Mouse (Mus musculus) hindbrain, embryonic 16.5 days (tissue): ENCODE data around the gene Gja4. TPM values are rescaled to one million over a fixed set of nuclear protein-coding genes. Genes with fewer than 3 reads are reported as not detected.

ENCODE experiments used
- ATAC-seq: fragments of 200-750 bp; cut with Nextera tagmentation; 2 replicates; pipeline ENCODE4 v1.8.0; 2017; ENCODE audit warnings: moderate TSS enrichment, moderate library complexity
- H3K27ac ChIP-seq: fragments of 300-500 bp; sonication (generic); 2 replicates; pipeline ENCODE4 v1.5.1; 2014; ENCODE audit warnings: low read depth, mild to moderate bottlenecking, control low read depth, low read length, moderate library complexity
- H3K27me3 ChIP-seq: fragments of 300-500 bp; sonication (generic); replicated peaks from 2 replicates; pipeline ENCODE4 v1.6.1; 2014; ENCODE audit warnings: low read length; ENCODE audit not compliant: control insufficient read depth, insufficient read depth
- H3K36me3 ChIP-seq: fragments of 300-500 bp; sonication (generic); 2 replicates; pipeline ENCODE4 v1.6.1; 2014; ENCODE audit warnings: mild to moderate bottlenecking, low read length, moderate library complexity, mixed read lengths; ENCODE audit not compliant: control insufficient read depth, insufficient read depth
- H3K4me1 ChIP-seq: fragments of 300-500 bp; sonication (generic); 2 replicates; pipeline ENCODE4 v1.6.1; 2014; ENCODE audit warnings: low read depth, low read length; ENCODE audit not compliant: control insufficient read depth, insufficient read depth
- H3K4me2 ChIP-seq: fragments of 300-500 bp; sonication (generic); 2 replicates; pipeline ENCODE4 v1.6.1; 2014; ENCODE audit warnings: mild to moderate bottlenecking, low read length, control low read depth, moderate library complexity
- H3K4me3 ChIP-seq: fragments of 300-500 bp; sonication (generic); 2 replicates; pipeline ENCODE4 v1.5.1; 2014; ENCODE audit warnings: mild to moderate bottlenecking, low read length, control low read depth, moderate library complexity
- H3K9ac ChIP-seq: fragments of 300-500 bp; sonication (generic); 2 replicates; pipeline ENCODE4 v1.6.1; 2014; ENCODE audit warnings: low read depth, mild to moderate bottlenecking, control low read depth, low read length, moderate library complexity
- H3K9me3 ChIP-seq: fragments of 300-500 bp; sonication (generic); 2 replicates; pipeline ENCODE4 v1.6.1; 2014; ENCODE audit warnings: mild to moderate bottlenecking, low read length, moderate library complexity; ENCODE audit not compliant: control insufficient read depth
- WGBS: fragments of 180-500 bp; shearing (Covaris S2); extraction: QIAGEN DNeasy Blood & Tissue Kit; methylation state at CpG from one replicate; pipeline ENCODE4 v1.1.7; 2014; 5-methylcytosine and 5-hydroxymethylcytosine counted together
- polyA plus RNA-seq: library from polyadenylated mRNA; unstranded; fragments of >200 nt; fragmentation: Nextera tagmentation; extraction: Ambion mirVana; gene quantifications from 2 replicates; pipeline ENCODE4 v1.2.1, GENCODE M21; 2015

The Gja4 gene
- polyA plus RNA-seq, 1 experiment from 2014 or later: 20.4 TPM

DNA sequence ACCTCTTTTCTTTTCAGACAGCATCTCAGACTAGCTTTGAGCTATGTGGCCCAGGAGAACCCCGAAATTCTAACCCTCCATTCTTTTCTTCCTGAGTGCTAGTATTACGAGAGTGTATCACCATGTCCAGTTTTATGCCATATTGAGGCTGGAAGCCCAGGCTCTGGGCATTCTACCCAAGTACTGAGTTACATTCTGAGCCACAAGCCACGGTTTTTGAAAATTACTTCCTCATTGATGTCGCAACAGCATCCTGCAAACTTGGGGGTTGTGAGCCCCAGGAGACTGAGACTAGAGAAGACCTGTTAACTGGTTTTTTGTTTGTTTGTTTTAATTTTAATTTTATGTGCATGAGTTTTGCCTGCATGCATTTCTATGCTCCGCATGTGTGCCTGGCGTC is 13.9 kb upstream of the Gja4 start:
- Histone ChIP-seq H3K27me3 (peaks cover 14% of the 10 kb centered on the region), H3K36me3 (no peaks in the 10 kb centered on the region), H3K27ac (no peak overlapping the region), H3K4me1 (peaks cover 16% of the 10 kb centered on the region), H3K9ac (no peak overlapping the region), H3K4me3 (no peak overlapping the region), H3K9me3 (no peaks in the 10 kb centered on the region), H3K4me2 (no peak overlapping the region)
- WGBS: 82% methylated on average over 6 of the region's 6 CpGs
- no peak for ATAC-seq

DNA sequence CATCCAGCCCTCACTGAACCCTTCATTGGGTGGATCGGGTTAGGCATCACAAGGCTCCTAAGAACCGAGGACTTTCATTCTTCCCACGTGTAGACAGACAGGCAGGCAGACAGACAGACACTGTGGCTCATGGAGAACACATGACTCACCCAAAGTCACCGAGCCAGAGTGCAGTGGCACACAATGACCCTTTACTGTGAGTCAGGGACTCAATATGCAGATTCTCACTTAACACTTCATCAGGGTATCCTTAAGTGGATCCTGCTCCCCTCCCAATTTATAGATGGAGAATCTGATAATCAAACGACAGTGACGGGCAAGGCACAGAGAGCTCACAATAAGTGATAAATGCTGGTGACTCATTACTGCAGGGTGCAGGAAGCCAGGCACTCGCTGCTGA is 13.4 kb upstream of the Gja4 start:
- Histone ChIP-seq H3K4me2 (no peak overlapping the region), H3K9ac (no peak overlapping the region), H3K4me1 (peaks cover 16% of the 10 kb centered on the region), H3K36me3 (no peaks in the 10 kb centered on the region), H3K9me3 (no peaks in the 10 kb centered on the region), H3K27me3 (peaks cover 13% of the 10 kb centered on the region), H3K4me3 (no peak overlapping the region), H3K27ac (no peak overlapping the region)
- no peak for ATAC-seq
- WGBS: 64% methylated on average over 7 of the region's 7 CpGs

DNA sequence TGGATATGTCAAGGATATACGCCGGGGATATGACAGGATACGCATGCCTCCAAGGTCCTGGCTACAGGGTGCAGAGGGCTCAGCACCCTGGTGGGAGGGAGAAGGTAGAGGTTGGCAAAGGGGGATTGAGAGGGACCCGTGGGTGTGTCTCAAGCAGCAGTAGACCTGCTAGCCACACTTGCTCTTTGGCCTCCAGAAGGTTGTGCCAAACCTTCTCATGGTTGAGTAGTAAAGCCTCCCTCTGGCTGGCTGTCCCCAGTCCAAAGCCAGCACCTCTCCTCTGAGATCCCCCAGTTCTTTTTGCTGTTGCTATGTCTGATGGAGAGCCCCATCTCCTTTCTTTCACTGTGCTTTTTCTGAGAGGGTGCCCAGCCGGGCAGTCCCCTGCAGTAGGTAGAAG is 11.4 kb upstream of the Gja4 start:
- Histone ChIP-seq H3K27me3 (peaks cover 2% of the 10 kb centered on the region; the same call in 1 of the 2 replicates), H3K36me3 (no peaks in the 10 kb centered on the region), H3K9me3 (no peaks in the 10 kb centered on the region), H3K4me3 (no peak overlapping the region), H3K4me1 (peaks cover 7% of the 10 kb centered on the region), H3K27ac (no peak overlapping the region), H3K9ac (no peak overlapping the region), H3K4me2 (no peak overlapping the region)
- 0 out of 2 replicates have a peak, but pooled peaks have one; percentile 8 for ATAC-seq
- 83% methylated on average over 5 of the region's 5 CpGs for WGBS

DNA sequence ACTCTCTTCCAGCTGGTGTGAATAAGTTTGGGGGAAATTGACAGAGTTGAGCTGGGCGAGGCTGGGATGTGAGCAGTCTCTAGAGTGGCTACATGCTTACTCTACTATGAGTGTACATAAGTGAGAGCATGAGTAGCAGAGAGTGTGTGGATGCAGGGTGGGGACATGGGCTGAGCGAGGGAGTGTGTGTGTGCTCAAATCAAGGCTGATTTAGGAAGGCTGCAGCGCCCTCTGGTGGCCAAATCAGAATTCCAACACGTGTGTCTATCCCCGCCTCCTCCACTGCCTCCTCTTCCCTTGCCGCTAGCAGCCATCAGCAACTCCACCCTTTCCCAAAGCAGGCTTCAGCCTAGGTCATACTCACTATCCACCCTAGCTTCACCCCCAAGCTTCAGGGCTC is 10.9 kb upstream of the Gja4 start:
- peak; percentile 83 for ATAC-seq

DNA sequence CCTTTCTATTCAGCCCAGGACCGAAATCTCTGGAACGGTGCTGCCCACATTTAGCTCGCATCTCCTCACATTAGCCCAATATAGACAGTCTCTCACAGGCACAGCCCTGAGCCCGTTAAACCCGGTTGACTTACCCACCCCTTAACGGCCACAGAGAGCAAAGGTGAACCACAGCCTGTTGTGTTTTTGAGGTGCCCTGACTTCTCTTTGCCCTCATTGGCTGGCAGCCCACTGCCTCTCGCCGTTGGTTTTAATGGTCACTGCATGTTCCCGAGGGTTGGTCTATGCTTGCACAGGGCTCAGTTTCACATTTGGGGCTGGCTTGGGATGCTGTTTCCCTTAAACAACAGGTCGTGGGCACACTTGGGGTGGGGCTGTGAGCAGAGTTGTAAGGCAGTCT is 10.5 kb upstream of the Gja4 start:
- Histone ChIP-seq H3K4me2 (no peak overlapping the region), H3K4me1 (no peaks in the 10 kb centered on the region), H3K27me3 (no peaks in the 10 kb centered on the region), H3K9ac (no peak overlapping the region), H3K9me3 (no peaks in the 10 kb centered on the region), H3K36me3 (no peaks in the 10 kb centered on the region), H3K27ac (no peak overlapping the region), H3K4me3 (no peak overlapping the region)
- no peak for ATAC-seq
- WGBS: 74% methylated on average over 10 of the region's 10 CpGs

More for the DNA sequence above, 10.9 kb upstream of the Gja4 start:
- Histone ChIP-seq H3K4me3 (no peak overlapping the region), H3K27me3 (no peaks in the 10 kb centered on the region), H3K4me1 (peaks cover 2% of the 10 kb centered on the region), H3K4me2 (no peak overlapping the region), H3K27ac (no peak overlapping the region), H3K9ac (no peak overlapping the region), H3K9me3 (no peaks in the 10 kb centered on the region), H3K36me3 (no peaks in the 10 kb centered on the region)
- WGBS: 7% methylated on average over 6 of the region's 6 CpGs

DNA sequence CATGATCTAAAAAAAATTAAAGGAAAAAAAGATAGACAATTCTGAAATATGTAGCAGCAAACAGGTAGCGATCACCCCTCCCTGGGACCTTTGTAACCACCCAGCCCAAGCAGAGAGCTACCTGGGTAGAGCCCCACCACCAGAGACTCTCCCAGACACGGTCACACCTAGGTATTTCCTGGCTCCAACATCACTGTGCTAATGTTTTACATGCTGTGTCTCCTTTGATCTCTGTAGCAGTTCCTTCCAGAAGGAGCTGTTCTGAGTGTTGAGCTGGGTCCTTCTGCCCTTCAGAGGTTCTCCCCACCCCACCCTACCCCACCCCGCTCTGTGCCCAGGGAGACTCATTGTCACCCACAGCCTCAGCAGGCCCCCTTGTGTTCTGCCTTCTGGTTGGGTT is 9.8 kb upstream of the Gja4 start:
- H3K4me1 ChIP-seq: no peaks in the 10 kb centered on the region
- no peak overlapping the region for H3K27ac ChIP-seq
- no peak for ATAC-seq
- no peaks in the 10 kb centered on the region for H3K36me3 ChIP-seq
- no peak overlapping the region for H3K4me3 ChIP-seq
- 81% methylated on average over 3 of the region's 3 CpGs for WGBS
- no peaks in the 10 kb centered on the region for H3K9me3 ChIP-seq
- no peak overlapping the region for H3K9ac ChIP-seq
- H3K27me3 ChIP-seq: no peaks in the 10 kb centered on the region
- no peak overlapping the region for H3K4me2 ChIP-seq

DNA sequence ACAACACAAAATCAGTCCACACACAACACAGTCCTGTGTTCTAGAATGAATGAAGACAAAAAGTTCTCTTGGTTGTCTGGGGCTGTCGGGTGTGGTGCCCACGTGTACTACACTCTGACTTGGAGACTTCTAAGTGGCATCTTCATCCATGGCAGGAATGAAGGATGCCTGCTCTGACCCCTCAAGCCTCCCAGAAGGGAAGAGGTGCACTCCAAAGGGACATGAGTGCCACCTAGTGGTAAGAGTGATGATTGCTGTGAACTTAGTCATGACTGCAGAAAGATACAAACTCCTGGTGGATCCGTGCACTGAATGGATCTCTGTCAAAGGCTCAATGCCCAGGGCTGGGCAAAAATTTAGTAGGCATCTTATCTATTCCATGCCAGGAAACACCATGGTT is 5.8 kb upstream of the Gja4 start:
- Histone ChIP-seq H3K4me2 (no peak overlapping the region), H3K27ac (no peak overlapping the region), H3K9me3 (no peaks in the 10 kb centered on the region), H3K36me3 (no peaks in the 10 kb centered on the region), H3K4me3 (no peak overlapping the region), H3K27me3 (no peaks in the 10 kb centered on the region), H3K9ac (no peak overlapping the region), H3K4me1 (no peaks in the 10 kb centered on the region)
- ATAC-seq: peak; percentile 49; the same call in 1 of the 2 replicates
- 0% methylated on average over 3 of the region's 3 CpGs for WGBS

DNA sequence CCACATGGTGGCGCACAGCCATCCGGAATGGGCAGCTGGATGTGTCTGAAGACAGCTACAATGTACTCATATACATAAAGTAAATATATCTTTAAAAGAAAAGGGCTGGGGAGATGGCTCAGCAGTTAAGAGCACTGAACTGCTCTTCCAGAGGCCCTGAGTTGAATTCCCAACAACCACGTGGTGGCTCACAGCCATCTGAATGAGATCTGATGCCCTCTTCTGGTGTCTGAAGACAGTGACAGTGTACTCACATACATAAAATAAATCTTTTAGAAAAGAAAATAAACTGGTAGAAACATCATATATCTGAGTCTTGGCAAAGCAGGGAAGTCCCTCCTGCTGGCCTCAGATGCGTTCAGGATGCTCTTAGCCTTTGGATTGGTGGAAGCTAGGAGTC is 3.3 kb upstream of the Gja4 start:
- WGBS: 54% methylated on average over 4 of the region's 4 CpGs
- Histone ChIP-seq H3K9ac (no peak overlapping the region), H3K4me3 (no peak overlapping the region), H3K27me3 (0 out of 2 replicates have a peak, but pooled peaks cover 2% of the 10 kb centered on the region), H3K27ac (no peak overlapping the region), H3K4me2 (no peak overlapping the region), H3K4me1 (peaks cover 6% of the 10 kb centered on the region), H3K9me3 (no peaks in the 10 kb centered on the region), H3K36me3 (no peaks in the 10 kb centered on the region)
- no peak for ATAC-seq

DNA sequence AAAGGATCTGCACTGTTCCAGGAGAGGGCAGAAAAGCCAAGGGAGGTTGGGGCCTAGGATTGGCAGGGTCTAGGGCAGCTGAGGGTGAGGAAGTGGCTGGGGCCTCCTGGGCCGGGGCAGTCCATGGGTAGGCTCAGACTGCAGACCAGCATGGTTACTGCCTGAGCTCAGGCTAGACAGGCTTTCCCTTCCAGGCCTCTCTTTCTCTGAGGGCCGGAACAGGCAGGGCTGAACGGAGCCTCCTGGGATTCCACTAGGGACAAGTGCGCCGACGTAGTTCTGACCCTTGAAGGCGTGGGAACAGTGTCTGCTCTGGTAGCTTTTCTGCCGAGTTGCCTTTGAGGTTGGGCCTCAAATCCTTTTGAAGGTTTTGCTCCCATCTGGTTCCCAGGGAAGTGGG is 1.9 kb upstream of the Gja4 start:
- H3K9ac ChIP-seq: no peak overlapping the region
- no peak overlapping the region for H3K4me3 ChIP-seq
- H3K36me3 ChIP-seq: no peaks in the 10 kb centered on the region
- no peak overlapping the region for H3K4me2 ChIP-seq
- peaks cover 6% of the 10 kb centered on the region for H3K4me1 ChIP-seq
- WGBS: 83% methylated on average over 8 of the region's 8 CpGs
- ATAC-seq: no peak
- no peaks in the 10 kb centered on the region for H3K9me3 ChIP-seq
- no peak overlapping the region for H3K27ac ChIP-seq
- 0 out of 2 replicates have a peak, but pooled peaks cover 2% of the 10 kb centered on the region for H3K27me3 ChIP-seq

DNA sequence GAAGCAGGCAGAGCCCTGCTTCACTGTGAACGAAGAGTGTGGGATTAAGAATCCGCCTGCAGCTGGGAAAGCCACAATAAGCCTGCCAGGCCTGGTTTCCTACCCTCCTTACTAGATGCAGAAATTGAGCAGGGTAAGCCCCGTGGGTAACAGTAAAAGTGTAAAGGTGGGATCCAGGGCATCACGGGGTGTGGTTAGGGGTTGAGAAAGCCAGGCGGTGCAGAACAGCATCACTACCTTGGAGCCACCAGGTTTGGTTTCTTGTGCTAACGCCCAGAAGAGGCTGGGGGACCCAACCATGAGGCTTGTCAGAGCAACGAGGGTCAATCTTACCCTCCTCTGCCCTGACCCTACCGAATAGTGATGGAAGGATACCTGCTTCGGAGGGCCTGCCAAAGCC is 746 bp upstream of the Gja4 start:
- ATAC-seq: no peak
- Histone ChIP-seq H3K9me3 (no peaks in the 10 kb centered on the region), H3K4me3 (no peak overlapping the region), H3K4me2 (peak overlapping the region; percentile 81), H3K9ac (no peak overlapping the region; the same call in 1 of the 2 replicates), H3K27ac (no peak overlapping the region), H3K4me1 (peaks cover 6% of the 10 kb centered on the region), H3K36me3 (no peaks in the 10 kb centered on the region), H3K27me3 (0 out of 2 replicates have a peak, but pooled peaks cover 2% of the 10 kb centered on the region)
- WGBS: 43% methylated on average over 9 of the region's 9 CpGs
